Mouse (Mus musculus): ENCODE results near the gene Cpa2.

GRCm38 (mm10) chr6:30550496-30551192 is 9.3 kb downstream of the Cpa2 start:
- TF ChIP-seq TAL1 (IDR thresholded peaks at IDR 0.05; ENCODE audit: low read length) (no peak), GATA1 (IDR thresholded peaks at IDR 0.05; ENCODE audit: low read length) (no peak)

All from erythroblast, embryonic 14.5 days (primary cell).